Mouse (Mus musculus) heart, embryonic 13.5 days (tissue): ENCODE measurements at regions not wholly inside any gene's neighbourhood (a gene's known extent, or its start where the extent isn't known, plus 50 kb on each side); places are given as distances from the start of the nearest gene placed in this dataset.
"Not testable (repeated sequence)": the region's sequence is repeated elsewhere in the genome, so short reads cannot be mapped to it uniquely, and the experiment has no call there.

Source experiments
- ATAC-seq: fragments of 200-750 bp; cut with Nextera tagmentation; 2 replicates; pipeline ENCODE4 v1.8.0; 2017; ENCODE audit warnings: moderate TSS enrichment; ENCODE audit not compliant: insufficient number of reproducible peaks, low FRiP score, low TSS enrichment; ENCODE audit errors: extremely low read depth
- H3K27ac ChIP-seq: fragments of 300-500 bp; sonication (generic); replicated peaks from 2 replicates; pipeline ENCODE4 v1.5.1; 2015; ENCODE audit warnings: moderate library complexity, mild to moderate bottlenecking, inconsistent platforms
- H3K27me3 ChIP-seq: fragments of 300-500 bp; sonication (generic); replicated peaks from 2 replicates; pipeline ENCODE4 v1.6.1; 2015; ENCODE audit warnings: mild to moderate bottlenecking, inconsistent platforms
- H3K36me3 ChIP-seq: fragments of 300-500 bp; sonication (generic); 2 replicates; pipeline ENCODE4 v1.6.1; 2015; ENCODE audit warnings: mild to moderate bottlenecking, inconsistent platforms
- H3K4me1 ChIP-seq: fragments of 300-500 bp; sonication (generic); 2 replicates; pipeline ENCODE4 v1.6.1; 2015; ENCODE audit warnings: inconsistent platforms
- H3K4me2 ChIP-seq: fragments of 300-500 bp; sonication (generic); 2 replicates; pipeline ENCODE4 v1.6.1; 2015; ENCODE audit warnings: inconsistent platforms, mild to moderate bottlenecking, moderate library complexity
- H3K4me3 ChIP-seq: fragments of 300-500 bp; sonication (generic); 2 replicates; pipeline ENCODE4 v1.5.1; 2015; ENCODE audit warnings: moderate library complexity, mild to moderate bottlenecking, inconsistent platforms
- H3K9ac ChIP-seq: fragments of 300-500 bp; sonication (generic); 2 replicates; pipeline ENCODE4 v1.6.1; 2015; ENCODE audit warnings: inconsistent platforms, mild to moderate bottlenecking, moderate library complexity
- H3K9me3 ChIP-seq: fragments of 300-500 bp; sonication (generic); 2 replicates; pipeline ENCODE4 v1.6.1; 2016; ENCODE audit warnings: inconsistent platforms
- WGBS: fragments of 180-500 bp; shearing (Covaris S2); methylation state at CpG from one replicate; pipeline ENCODE4 v1.1.7; 2015; ENCODE audit warnings: mixed read lengths; 5-methylcytosine and 5-hydroxymethylcytosine counted together

GRCm38 (mm10) chr19:54123586-54123985, 79.6 kb downstream of the Adra2a start:
- 74% methylated on average over 9 of the region's 9 CpGs for WGBS

GRCm38 (mm10) chr19:54151766-54152165, 107.8 kb downstream of the Adra2a start:
- not testable (repeated sequence) for H3K9ac ChIP-seq, H3K4me1 ChIP-seq, H3K36me3 ChIP-seq, H3K27me3 ChIP-seq, H3K4me2 ChIP-seq, H3K9me3 ChIP-seq, H3K27ac ChIP-seq, ATAC-seq, H3K4me3 ChIP-seq
- WGBS = 94% methylated on average over 1 of the region's 1 CpGs

More at GRCm38 (mm10) chr19:54123586-54123985, 79.6 kb downstream of the Adra2a start:
- H3K9me3 ChIP-seq = no peaks in the 10 kb centered on the region
- no peak overlapping the region for H3K4me2 ChIP-seq
- no peaks in the 10 kb centered on the region for H3K36me3 ChIP-seq
- no peak overlapping the region for H3K27ac ChIP-seq
- ATAC-seq = no peak
- H3K4me1 ChIP-seq = 0 out of 2 replicates have a peak, but pooled peaks cover 4% of the 10 kb centered on the region
- H3K9ac ChIP-seq = no peak overlapping the region
- H3K27me3 ChIP-seq = no peaks in the 10 kb centered on the region
- H3K4me3 ChIP-seq = no peak overlapping the region

GRCm38 (mm10) chr19:54154400-54154799, 110.4 kb downstream of the Adra2a start:
- 28% methylated on average over 4 of the region's 4 CpGs for WGBS

GRCm38 (mm10) chr19:54170361-54170760, 126.4 kb downstream of the Adra2a start:
- peaks cover 26% of the 10 kb centered on the region for H3K27me3 ChIP-seq
- no peak overlapping the region for H3K4me2 ChIP-seq
- H3K36me3 ChIP-seq = no peaks in the 10 kb centered on the region
- WGBS = 38% methylated on average over 2 of the region's 2 CpGs
- no peak overlapping the region for H3K9ac ChIP-seq
- H3K4me3 ChIP-seq = no peak overlapping the region
- no peak overlapping the region for H3K27ac ChIP-seq
- no peaks in the 10 kb centered on the region for H3K9me3 ChIP-seq
- ATAC-seq = no peak
- no peaks in the 10 kb centered on the region for H3K4me1 ChIP-seq

More at GRCm38 (mm10) chr19:54154400-54154799, 110.4 kb downstream of the Adra2a start:
- ATAC-seq = no peak
- no peak overlapping the region for H3K4me2 ChIP-seq
- H3K27ac ChIP-seq = no peak overlapping the region
- H3K36me3 ChIP-seq = no peaks in the 10 kb centered on the region
- H3K4me3 ChIP-seq = no peak overlapping the region
- H3K4me1 ChIP-seq = no peaks in the 10 kb centered on the region
- no peaks in the 10 kb centered on the region for H3K9me3 ChIP-seq
- peaks cover 2% of the 10 kb centered on the region; the same call in 1 of the 2 replicates for H3K27me3 ChIP-seq
- H3K9ac ChIP-seq = no peak overlapping the region

- no peak for ATAC-seq
- H3K27me3 ChIP-seq = peaks cover 42% of the 10 kb centered on the region
- WGBS = 72% methylated on average over 14 of the region's 14 CpGs
Measured at GRCm38 (mm10) chr19:54174090-54175055, 130.4 kb downstream of the Adra2a start.

GRCm38 (mm10) chr19:54175766-54176165, 131.8 kb downstream of the Adra2a start:
- H3K4me1 ChIP-seq = no peaks in the 10 kb centered on the region
- 34% methylated on average over 7 of the region's 7 CpGs for WGBS
- H3K4me2 ChIP-seq = no peak overlapping the region
- no peaks in the 10 kb centered on the region for H3K9me3 ChIP-seq
- H3K9ac ChIP-seq = no peak overlapping the region
- H3K4me3 ChIP-seq = no peak overlapping the region
- peaks cover 46% of the 10 kb centered on the region for H3K27me3 ChIP-seq
- H3K36me3 ChIP-seq = no peaks in the 10 kb centered on the region
- ATAC-seq = no peak
- H3K27ac ChIP-seq = no peak overlapping the region

More at GRCm38 (mm10) chr19:54174090-54175055, 130.4 kb downstream of the Adra2a start:
- Histone ChIP-seq H3K9ac (no peak overlapping the region), H3K4me2 (no peak overlapping the region), H3K36me3 (no peaks in the 10 kb centered on the region), H3K27ac (no peak overlapping the region), H3K4me1 (no peaks in the 10 kb centered on the region), H3K9me3 (no peaks in the 10 kb centered on the region), H3K4me3 (no peak overlapping the region)

GRCm38 (mm10) chr19:54177491-54177890, 133.5 kb downstream of the Adra2a start:
- Histone ChIP-seq H3K36me3 (no peaks in the 10 kb centered on the region), H3K4me3 (no peak overlapping the region), H3K9ac (no peak overlapping the region), H3K27me3 (peaks cover 42% of the 10 kb centered on the region), H3K4me1 (no peaks in the 10 kb centered on the region), H3K27ac (no peak overlapping the region), H3K4me2 (no peak overlapping the region), H3K9me3 (no peaks in the 10 kb centered on the region)
- no peak for ATAC-seq
- 13% methylated on average over 6 of the region's 6 CpGs for WGBS

GRCm38 (mm10) chr19:54200407-54200806, 156.5 kb downstream of the Adra2a start:
- Histone ChIP-seq H3K9me3 (no peaks in the 10 kb centered on the region), H3K4me3 (no peak overlapping the region), H3K4me1 (0 out of 2 replicates have a peak, but pooled peaks cover 4% of the 10 kb centered on the region), H3K4me2 (no peak overlapping the region), H3K36me3 (no peaks in the 10 kb centered on the region), H3K27me3 (no peaks in the 10 kb centered on the region), H3K9ac (no peak overlapping the region), H3K27ac (no peak overlapping the region)
- whole genome bisulfite sequencing = 62% methylated on average over 6 of the region's 6 CpGs
- ATAC-seq = no peak

- Histone ChIP-seq H3K27ac (no peak overlapping the region), H3K4me3 (no peak overlapping the region), H3K4me2 (no peak overlapping the region), H3K9ac (no peak overlapping the region), H3K36me3 (no peaks in the 10 kb centered on the region), H3K9me3 (no peaks in the 10 kb centered on the region), H3K27me3 (no peaks in the 10 kb centered on the region), H3K4me1 (no peaks in the 10 kb centered on the region)
- no peak for ATAC-seq
- WGBS = 71% methylated on average over 6 of the region's 6 CpGs
Measured at GRCm38 (mm10) chr19:54202456-54202855, 158.5 kb downstream of the Adra2a start.

- no peaks in the 10 kb centered on the region for H3K4me1 ChIP-seq
- H3K4me3 ChIP-seq = no peak overlapping the region
- H3K4me2 ChIP-seq = no peak overlapping the region
- WGBS = 67% methylated on average over 6 of the region's 6 CpGs
- no peaks in the 10 kb centered on the region for H3K27me3 ChIP-seq
- no peak overlapping the region for H3K27ac ChIP-seq
- no peak for ATAC-seq
- H3K9ac ChIP-seq = no peak overlapping the region
- no peaks in the 10 kb centered on the region for H3K9me3 ChIP-seq
- H3K36me3 ChIP-seq = no peaks in the 10 kb centered on the region
Measured at GRCm38 (mm10) chr19:54206819-54207218, 162.9 kb downstream of the Adra2a start.

- no peaks in the 10 kb centered on the region for H3K4me1 ChIP-seq
- no peaks in the 10 kb centered on the region for H3K9me3 ChIP-seq
- no peak overlapping the region for H3K4me2 ChIP-seq
- H3K36me3 ChIP-seq = no peaks in the 10 kb centered on the region
- H3K27ac ChIP-seq = no peak overlapping the region
- no peak overlapping the region for H3K4me3 ChIP-seq
- no peaks in the 10 kb centered on the region for H3K27me3 ChIP-seq
- no peak overlapping the region for H3K9ac ChIP-seq
- WGBS = 40% methylated on average over 7 of the region's 7 CpGs
- no peak for ATAC-seq
Measured at GRCm38 (mm10) chr19:54212169-54212568, 168.2 kb downstream of the Adra2a start.

- H3K9me3 ChIP-seq = no peaks in the 10 kb centered on the region
- ATAC-seq = no peak
- WGBS = 67% methylated on average over 6 of the region's 6 CpGs
- no peaks in the 10 kb centered on the region for H3K27me3 ChIP-seq
- no peak overlapping the region for H3K27ac ChIP-seq
- H3K9ac ChIP-seq = no peak overlapping the region
- H3K36me3 ChIP-seq = no peaks in the 10 kb centered on the region
- H3K4me3 ChIP-seq = no peak overlapping the region
- no peak overlapping the region for H3K4me2 ChIP-seq
- H3K4me1 ChIP-seq = no peaks in the 10 kb centered on the region
Measured at GRCm38 (mm10) chr19:54244176-54244575, 200.2 kb downstream of the Adra2a start.
